Mouse (Mus musculus): ENCODE data around the gene Cdkal1. TPM values are rescaled to one million over a fixed set of nuclear protein-coding genes. Genes with fewer than 3 reads are reported as not detected.
A peak's percentile ranks its signal among the peaks of the same experiment; 100 is the strongest.

Gene Cdkal1
- total and polyA plus RNA-seq, 2 experiments from 2014 or later, result 11.1 to 18.9 TPM

DNA sequence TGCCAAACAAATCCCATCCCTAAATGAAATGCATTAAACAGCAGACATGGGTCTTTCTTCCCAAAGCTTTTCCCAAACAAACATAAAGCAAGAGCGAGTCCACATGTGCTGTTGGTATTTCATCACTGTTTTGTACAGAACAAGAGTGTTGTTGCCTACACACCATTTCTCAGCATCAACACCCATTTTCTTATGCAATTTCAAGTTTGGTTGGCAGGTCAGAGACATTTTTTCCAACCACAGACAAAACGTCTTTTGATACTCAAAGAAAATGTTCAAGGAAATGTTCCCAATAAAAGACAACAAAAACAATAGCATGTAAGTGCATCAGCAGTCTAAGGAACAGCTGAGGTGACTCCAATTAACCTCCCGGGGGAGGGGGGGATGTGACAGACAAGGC, 219.9 kb downstream of the Cdkal1 start:
- ATAC-seq, result no peak
- no peaks in the 10 kb centered on the region for H3K9me3 ChIP-seq (ENCODE audit: low read length)
- H3K27me3 ChIP-seq (ENCODE audit: insufficient read depth, low read length), result no peaks in the 10 kb centered on the region
- no peak for DNase-seq (ENCODE audit: low spot score)
- no peak overlapping the region for H3K9ac ChIP-seq (replicated peaks; ENCODE audit: low read length)
- H3K4me3 ChIP-seq (ENCODE audit: low read length), result no peak overlapping the region
- no peak for TF ChIP-seq CTCF (IDR thresholded peaks at IDR 0.05; ENCODE audit: low read depth)
- H3K27ac ChIP-seq, result no peak overlapping the region
- H3K4me1 ChIP-seq (ENCODE audit: insufficient read depth, low read length), result no peaks in the 10 kb centered on the region
- no peak overlapping the region for H3K4me2 ChIP-seq (ENCODE audit: low read depth, low read length)
- WGBS, result 84% methylated on average over 3 of the region's 3 CpGs
- no peaks in the 10 kb centered on the region for H3K36me3 ChIP-seq (ENCODE audit: insufficient read depth, low read length)

GRCm38 (mm10) chr13:29631342-29631741, 224.1 kb downstream of the Cdkal1 start:
- 69% methylated on average over 5 of the region's 5 CpGs for WGBS
- no peaks in the 10 kb centered on the region for H3K27me3 ChIP-seq (ENCODE audit: insufficient read depth, low read length)
- no peaks in the 10 kb centered on the region for H3K36me3 ChIP-seq (ENCODE audit: insufficient read depth, low read length)
- H3K27ac ChIP-seq, result no peak overlapping the region
- no peaks in the 10 kb centered on the region for H3K9me3 ChIP-seq (ENCODE audit: low read length)
- ATAC-seq (no peak), DNase-seq (ENCODE audit: low spot score) (no peak)
- no peak overlapping the region for H3K4me3 ChIP-seq (ENCODE audit: low read length)
- no peak for TF ChIP-seq CTCF (IDR thresholded peaks at IDR 0.05; ENCODE audit: low read depth)
- H3K9ac ChIP-seq (replicated peaks; ENCODE audit: low read length), result no peak overlapping the region
- no peak overlapping the region for H3K4me2 ChIP-seq (ENCODE audit: low read depth, low read length)
- H3K4me1 ChIP-seq (ENCODE audit: insufficient read depth, low read length), result no peaks in the 10 kb centered on the region; the same call in 1 of the 2 replicates

GRCm38 (mm10) chr13:29628607-29629006, 226.9 kb downstream of the Cdkal1 start:
- Histone ChIP-seq H3K9me3 (ENCODE audit: low read length) (no peaks in the 10 kb centered on the region), H3K27me3 (ENCODE audit: insufficient read depth, low read length) (no peaks in the 10 kb centered on the region), H3K9ac (replicated peaks; ENCODE audit: low read length) (no peak overlapping the region), H3K27ac (no peak overlapping the region), H3K4me3 (ENCODE audit: low read length) (no peak overlapping the region), H3K4me1 (ENCODE audit: insufficient read depth, low read length) (no peaks in the 10 kb centered on the region; the same call in 1 of the 2 replicates), H3K4me2 (ENCODE audit: low read depth, low read length) (no peak overlapping the region), H3K36me3 (ENCODE audit: insufficient read depth, low read length) (no peaks in the 10 kb centered on the region)
- TF ChIP-seq CTCF (IDR thresholded peaks at IDR 0.05; ENCODE audit: low read depth), result no peak
- peak; percentile 22 for DNase-seq (ENCODE audit: low spot score)
- WGBS, result 39% methylated on average over 5 of the region's 5 CpGs
- no peak for ATAC-seq

GRCm38 (mm10) chr13:29627438-29628124, 227.9 kb downstream of the Cdkal1 start:
- H3K4me2 ChIP-seq (ENCODE audit: low read depth, low read length), result no peak overlapping the region
- H3K4me3 ChIP-seq (ENCODE audit: low read length), result no peak overlapping the region
- no peaks in the 10 kb centered on the region; the same call in 1 of the 2 replicates for H3K4me1 ChIP-seq (ENCODE audit: insufficient read depth, low read length)
- ATAC-seq, result no peak
- H3K27me3 ChIP-seq (ENCODE audit: insufficient read depth, low read length), result no peaks in the 10 kb centered on the region
- 93% methylated on average over 7 of the region's 7 CpGs for WGBS
- no peaks in the 10 kb centered on the region for H3K36me3 ChIP-seq (ENCODE audit: insufficient read depth, low read length)
- DNase-seq (ENCODE audit: low spot score), result no peak
- no peaks in the 10 kb centered on the region for H3K9me3 ChIP-seq (ENCODE audit: low read length)
- H3K9ac ChIP-seq (replicated peaks; ENCODE audit: low read length), result no peak overlapping the region
- no peak for TF ChIP-seq CTCF (IDR thresholded peaks at IDR 0.05; ENCODE audit: low read depth)
- H3K27ac ChIP-seq, result no peak overlapping the region

- Histone ChIP-seq H3K27ac (no peak overlapping the region), H3K9me3 (ENCODE audit: low read length) (no peaks in the 10 kb centered on the region), H3K9ac (replicated peaks; ENCODE audit: low read length) (no peak overlapping the region), H3K4me3 (ENCODE audit: low read length) (no peak overlapping the region), H3K4me2 (ENCODE audit: low read depth, low read length) (no peak overlapping the region), H3K36me3 (ENCODE audit: insufficient read depth, low read length) (no peaks in the 10 kb centered on the region), H3K4me1 (ENCODE audit: insufficient read depth, low read length) (no peaks in the 10 kb centered on the region; the same call in 1 of the 2 replicates), H3K27me3 (ENCODE audit: insufficient read depth, low read length) (no peaks in the 10 kb centered on the region)
- DNase-seq (ENCODE audit: low spot score) (no peak), ATAC-seq (no peak)
- 74% methylated on average over 1 of the region's 1 CpGs for WGBS
- TF ChIP-seq CTCF (IDR thresholded peaks at IDR 0.05; ENCODE audit: low read depth), result no peak
Measured at GRCm38 (mm10) chr13:29624929-29625328, 230.5 kb downstream of the Cdkal1 start.

DNA sequence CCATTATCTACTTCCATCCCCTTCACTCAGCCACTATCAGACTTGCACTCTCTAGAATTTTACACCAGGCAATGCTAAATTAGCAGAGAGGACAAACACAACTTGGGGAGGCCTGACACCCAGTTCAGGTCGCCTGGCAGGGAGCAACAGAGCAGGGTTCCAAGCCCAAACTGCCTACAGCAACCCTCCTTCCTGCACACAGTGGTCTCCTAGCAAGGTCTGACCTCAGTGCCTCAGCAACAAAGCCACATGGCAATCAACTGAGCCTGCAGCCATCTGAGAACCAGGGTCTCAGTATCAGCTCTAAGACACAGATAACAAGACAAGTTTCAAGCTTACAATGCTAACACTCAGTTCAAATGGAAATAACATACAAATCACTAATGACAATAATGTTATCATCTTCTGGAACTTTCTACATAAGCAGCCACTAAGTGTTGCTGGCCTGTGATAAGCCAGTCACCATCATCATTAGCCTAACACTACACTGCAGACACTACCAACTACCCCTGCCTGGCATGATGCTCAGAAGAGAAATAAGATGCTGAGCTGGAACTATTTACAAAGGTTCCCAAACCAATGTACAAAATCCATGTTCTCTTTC, 231.7 kb downstream of the Cdkal1 start:
- no peak overlapping the region for H3K27ac ChIP-seq
- no peaks in the 10 kb centered on the region; the same call in 1 of the 2 replicates for H3K4me1 ChIP-seq (ENCODE audit: insufficient read depth, low read length)
- ATAC-seq (no peak), DNase-seq (ENCODE audit: low spot score) (no peak)
- WGBS, result 61% methylated on average over 1 of the region's 1 CpGs
- H3K9ac ChIP-seq (replicated peaks; ENCODE audit: low read length), result no peak overlapping the region
- H3K36me3 ChIP-seq (ENCODE audit: insufficient read depth, low read length), result no peaks in the 10 kb centered on the region
- no peaks in the 10 kb centered on the region for H3K9me3 ChIP-seq (ENCODE audit: low read length)
- H3K4me3 ChIP-seq (ENCODE audit: low read length), result no peak overlapping the region
- no peaks in the 10 kb centered on the region for H3K27me3 ChIP-seq (ENCODE audit: insufficient read depth, low read length)
- no peak overlapping the region for H3K4me2 ChIP-seq (ENCODE audit: low read depth, low read length)
- no peak for TF ChIP-seq CTCF (IDR thresholded peaks at IDR 0.05; ENCODE audit: low read depth)

- no peak for DNase-seq (ENCODE audit: low spot score)
- ATAC-seq, result no peak
- WGBS, result 58% methylated on average over 7 of the region's 7 CpGs
Measured at GRCm38 (mm10) chr13:29621881-29622280, 233.6 kb downstream of the Cdkal1 start.

More at GRCm38 (mm10) chr13:29621881-29622280, 233.6 kb downstream of the Cdkal1 start:
- no peak for TF ChIP-seq CTCF (IDR thresholded peaks at IDR 0.05; ENCODE audit: low read depth)
- no peak overlapping the region for H3K9ac ChIP-seq (replicated peaks; ENCODE audit: low read length)
- no peak overlapping the region for H3K27ac ChIP-seq
- no peak overlapping the region for H3K4me2 ChIP-seq (ENCODE audit: low read depth, low read length)
- no peak overlapping the region for H3K4me3 ChIP-seq (ENCODE audit: low read length)
- no peaks in the 10 kb centered on the region for H3K4me1 ChIP-seq (ENCODE audit: insufficient read depth, low read length)
- H3K36me3 ChIP-seq (ENCODE audit: insufficient read depth, low read length), result no peaks in the 10 kb centered on the region
- no peaks in the 10 kb centered on the region for H3K9me3 ChIP-seq (ENCODE audit: low read length)
- no peaks in the 10 kb centered on the region for H3K27me3 ChIP-seq (ENCODE audit: insufficient read depth, low read length)
